Mouse (Mus musculus): Measurements from ENCODE around the gene Fam186b.

DNA sequence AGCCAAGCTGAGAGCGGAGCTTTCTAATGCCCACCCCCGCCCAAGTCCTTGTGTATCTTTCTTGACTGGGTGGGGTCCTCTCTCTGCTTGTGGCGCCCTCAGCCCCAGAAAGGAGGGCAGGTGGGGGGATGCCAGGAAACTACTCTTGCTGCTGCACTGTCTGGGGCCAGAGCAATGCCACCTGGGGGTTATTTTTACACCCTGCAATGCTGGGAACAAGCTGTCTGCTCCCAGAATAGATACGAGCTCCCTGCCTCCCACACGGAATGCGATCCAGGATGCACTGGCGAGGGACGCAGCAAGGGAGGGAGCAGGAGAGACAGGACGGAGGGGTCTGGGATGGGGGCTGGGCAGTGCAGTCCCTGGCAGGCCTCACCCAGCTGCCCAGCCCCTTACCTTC lies 46.7 kb downstream of the Fam186b start:
- TF ChIP-seq CTCF (IDR thresholded peaks at IDR 0.05 in 2 of 3, conservative IDR thresholded peaks at IDR 0.05 in 1 of 3; ENCODE audit: control insufficient read depth in 1 of 3, insufficient read depth in 1 of 3, low read depth in 2 of 3, low read length in 3 of 3, poor library complexity in 1 of 3, severe bottlenecking in 1 of 3): no peak
- TF ChIP-seq POLR2AphosphoS2 (IDR thresholded peaks at IDR 0.05; ENCODE audit: low read length): no peak
- no peak for TF ChIP-seq POLR2A (IDR thresholded peaks at IDR 0.05; ENCODE audit: control insufficient read depth in 1 of 2, insufficient read depth in 1 of 2, low read depth in 1 of 2, low read length in 2 of 2, poor library complexity in 1 of 2)
- no peak for TF ChIP-seq GATA1 (IDR thresholded peaks at IDR 0.05; ENCODE audit: low read depth, low read length)
- TF ChIP-seq ZKSCAN1 (IDR thresholded peaks at IDR 0.05; ENCODE audit: low read depth, low read length): no peak
- no peak for TF ChIP-seq JUND (IDR thresholded peaks at IDR 0.05; ENCODE audit: low read depth, low read length)
- TF ChIP-seq TCF12 (IDR thresholded peaks at IDR 0.05; ENCODE audit: low read depth, low read length): no peak
- TF ChIP-seq BHLHE40 (IDR thresholded peaks at IDR 0.05; ENCODE audit: borderline replicate concordance, low read depth, low read length): no peak
- no peak for TF ChIP-seq TAL1 (IDR thresholded peaks at IDR 0.05; ENCODE audit: low read length)
- TF ChIP-seq EP300 (IDR thresholded peaks at IDR 0.05; ENCODE audit: low read depth in 1 of 2, low read length in 2 of 2): no peak
- no peak for TF ChIP-seq ZNF384 (IDR thresholded peaks at IDR 0.05; ENCODE audit: low read depth, low read length)
- no peak for TF ChIP-seq SMC3 (IDR thresholded peaks at IDR 0.05; ENCODE audit: low read depth, low read length)
